Mouse (Mus musculus): ENCODE results near the gene Hdac4. TPM values are rescaled to one million over a fixed set of nuclear protein-coding genes. Genes with fewer than 3 reads are reported as not detected.

Gene Hdac4
- polyA plus RNA-seq, 1 experiment = 18.1 TPM

DNA sequence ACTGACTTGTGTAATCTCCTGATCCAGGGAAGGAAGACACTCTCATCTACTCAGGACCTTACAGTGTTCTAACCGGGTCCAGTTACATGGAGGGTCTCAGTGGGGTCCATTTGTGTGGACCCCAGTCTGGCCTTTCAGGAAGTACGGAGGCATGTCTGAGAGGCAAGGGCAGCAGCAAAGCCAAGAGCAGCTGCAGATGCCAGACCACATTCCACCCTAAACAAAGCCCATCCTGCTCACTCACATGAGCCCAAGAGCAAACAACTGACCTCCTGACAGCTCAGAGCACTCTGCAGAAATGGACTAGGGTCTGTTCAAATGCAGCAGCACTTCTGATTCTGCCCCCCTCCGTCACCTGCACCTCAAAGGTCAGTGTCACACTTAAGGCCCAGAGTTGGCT lies 18.3 kb downstream of the Hdac4 start:
- 78% methylated on average over 3 of the region's 3 CpGs for WGBS
- no peaks in the 10 kb centered on the region; the same call in 1 of the 2 replicates for H3K4me1 ChIP-seq (ENCODE audit: control insufficient read depth, insufficient read depth, low read length)
- TF ChIP-seq CTCF (IDR thresholded peaks at IDR 0.05; ENCODE audit: control insufficient read depth, insufficient read depth, low read length) = no peak
- no peak for TF ChIP-seq POLR2A (IDR thresholded peaks at IDR 0.05; ENCODE audit: borderline replicate concordance, control insufficient read depth, low read depth, low read length)
- H3K4me3 ChIP-seq (replicated peaks; ENCODE audit: control insufficient read depth, low read depth, low read length) = no peak overlapping the region
- H3K27ac ChIP-seq (ENCODE audit: control insufficient read depth, insufficient read depth, low read depth, low read length, poor library complexity) = no peak overlapping the region

DNA sequence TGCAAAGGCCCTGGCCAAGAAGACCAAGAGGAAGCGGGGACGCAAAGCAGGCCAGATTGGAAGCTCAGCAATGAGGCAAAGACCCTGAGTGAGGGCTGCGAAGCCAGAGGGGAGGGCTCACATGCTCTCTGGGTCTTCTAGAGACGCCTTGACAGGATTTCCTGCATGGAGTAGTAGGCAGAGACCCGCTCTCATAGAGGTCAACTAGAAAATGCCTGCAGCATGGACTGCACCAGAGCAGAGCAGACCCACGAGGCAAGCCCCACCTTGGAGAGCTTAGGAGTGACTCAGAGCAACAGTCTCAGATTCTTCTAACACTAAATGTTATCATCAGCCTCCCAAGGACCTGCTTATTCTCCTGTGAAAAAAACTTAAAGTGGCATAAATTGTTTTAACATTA lies 20.2 kb downstream of the Hdac4 start:
- 73% methylated on average over 6 of the region's 6 CpGs for WGBS
- Histone ChIP-seq H3K4me3 (replicated peaks; ENCODE audit: control insufficient read depth, low read depth, low read length) (no peak overlapping the region), H3K27ac (ENCODE audit: control insufficient read depth, insufficient read depth, low read depth, low read length, poor library complexity) (no peak overlapping the region), H3K4me1 (ENCODE audit: control insufficient read depth, insufficient read depth, low read length) (no peaks in the 10 kb centered on the region; the same call in 1 of the 2 replicates)
- no peak for TF ChIP-seq POLR2A (IDR thresholded peaks at IDR 0.05; ENCODE audit: borderline replicate concordance, control insufficient read depth, low read depth, low read length)
- TF ChIP-seq CTCF (IDR thresholded peaks at IDR 0.05; ENCODE audit: control insufficient read depth, insufficient read depth, low read length) = no peak

DNA sequence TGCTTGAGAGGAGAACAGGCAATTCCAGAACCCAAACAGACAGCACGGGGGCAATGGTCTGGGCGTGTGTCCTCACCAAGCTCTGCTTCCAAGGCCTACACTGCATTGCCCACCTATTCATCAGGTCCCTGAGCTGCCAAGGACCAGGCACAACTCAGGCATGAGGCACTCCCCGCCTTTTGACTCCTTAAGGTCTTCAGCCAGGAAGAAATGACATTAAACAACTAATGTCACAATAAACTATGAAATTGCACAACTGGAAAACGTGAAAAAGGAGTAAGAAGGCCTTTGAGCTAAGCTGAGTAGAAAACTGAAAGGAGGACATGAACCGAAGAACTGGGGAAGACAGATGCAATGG lies 20.6 kb downstream of the Hdac4 start:
- 56% methylated on average over 5 of the region's 5 CpGs for WGBS
- Histone ChIP-seq H3K4me1 (ENCODE audit: control insufficient read depth, insufficient read depth, low read length) (no peaks in the 10 kb centered on the region; the same call in 1 of the 2 replicates), H3K4me3 (replicated peaks; ENCODE audit: control insufficient read depth, low read depth, low read length) (no peak overlapping the region), H3K27ac (ENCODE audit: control insufficient read depth, insufficient read depth, low read depth, low read length, poor library complexity) (no peak overlapping the region)
- TF ChIP-seq CTCF (IDR thresholded peaks at IDR 0.05; ENCODE audit: control insufficient read depth, insufficient read depth, low read length) (no peak), POLR2A (IDR thresholded peaks at IDR 0.05; ENCODE audit: borderline replicate concordance, control insufficient read depth, low read depth, low read length) (no peak)

DNA sequence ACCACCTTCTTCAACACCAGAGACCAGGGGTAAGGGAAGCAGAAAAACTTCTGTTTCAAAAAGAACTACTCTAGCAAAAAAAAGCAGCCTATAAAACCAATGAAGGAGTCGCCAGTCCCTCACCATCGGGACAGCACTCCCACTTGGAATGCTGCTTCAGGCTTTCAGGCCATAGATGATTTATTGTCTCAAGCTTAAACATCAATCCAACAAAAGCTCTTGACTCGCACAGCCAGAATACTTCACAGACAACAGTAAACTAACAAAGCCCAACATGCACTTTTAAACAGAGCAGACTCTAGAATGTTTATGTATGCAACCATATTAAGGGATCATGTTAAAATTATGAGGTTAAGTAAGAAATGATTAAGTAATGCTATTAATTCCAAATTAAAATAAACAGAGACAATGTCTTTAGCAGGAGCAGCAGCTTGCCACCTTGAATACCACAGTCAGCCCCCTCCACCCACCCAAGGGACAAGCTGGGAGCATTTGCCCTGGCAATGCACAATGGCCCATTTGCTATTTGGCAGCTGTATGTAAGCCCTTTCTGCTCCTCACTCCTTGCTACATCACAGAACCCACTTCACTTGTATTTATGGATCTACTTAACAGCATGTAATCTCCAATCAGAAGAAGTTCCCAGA lies 21.1 kb downstream of the Hdac4 start:
- no peak for TF ChIP-seq CTCF (IDR thresholded peaks at IDR 0.05; ENCODE audit: control insufficient read depth, insufficient read depth, low read length)
- no peak for TF ChIP-seq POLR2A (IDR thresholded peaks at IDR 0.05; ENCODE audit: borderline replicate concordance, control insufficient read depth, low read depth, low read length)
- H3K27ac ChIP-seq (ENCODE audit: control insufficient read depth, insufficient read depth, low read depth, low read length, poor library complexity) = no peak overlapping the region
- WGBS = 84% methylated on average over 3 of the region's 3 CpGs
- no peaks in the 10 kb centered on the region; the same call in 1 of the 2 replicates for H3K4me1 ChIP-seq (ENCODE audit: control insufficient read depth, insufficient read depth, low read length)
- H3K4me3 ChIP-seq (replicated peaks; ENCODE audit: control insufficient read depth, low read depth, low read length) = no peak overlapping the region

DNA sequence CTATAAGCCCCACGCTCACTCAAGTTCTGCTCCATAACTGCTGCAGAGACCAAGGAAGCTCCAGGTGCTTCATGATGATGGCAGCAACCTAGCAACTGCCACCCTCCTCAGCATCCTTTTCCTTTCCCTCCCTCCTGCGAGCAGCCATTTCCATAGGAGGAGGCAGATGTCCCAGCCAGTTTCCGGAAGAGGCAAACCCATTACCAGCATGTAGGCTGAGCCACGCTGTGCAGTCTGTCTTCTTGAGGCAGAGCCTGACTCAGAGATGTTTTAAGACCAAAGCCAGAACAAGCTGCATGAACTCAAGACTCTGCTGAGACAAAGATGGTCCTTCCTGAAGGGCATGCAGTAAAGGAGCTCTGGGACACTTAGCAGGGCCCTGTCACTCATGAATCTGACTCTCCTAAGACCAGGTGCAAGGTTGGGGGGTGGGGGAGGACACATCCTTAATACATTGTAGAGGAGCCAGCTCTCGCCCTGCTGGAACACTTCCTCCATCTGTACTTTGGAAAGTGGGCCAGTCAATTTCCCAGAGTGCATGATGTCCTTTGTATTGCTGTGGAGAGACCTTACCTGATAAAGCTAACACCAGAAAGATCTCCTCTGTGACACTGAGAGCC lies 24.8 kb downstream of the Hdac4 start:
- no peak for TF ChIP-seq CTCF (IDR thresholded peaks at IDR 0.05; ENCODE audit: control insufficient read depth, insufficient read depth, low read length)
- no peak for TF ChIP-seq POLR2A (IDR thresholded peaks at IDR 0.05; ENCODE audit: borderline replicate concordance, control insufficient read depth, low read depth, low read length)
- Histone ChIP-seq H3K4me1 (ENCODE audit: control insufficient read depth, insufficient read depth, low read length) (no peaks in the 10 kb centered on the region), H3K4me3 (replicated peaks; ENCODE audit: control insufficient read depth, low read depth, low read length) (no peak overlapping the region), H3K27ac (ENCODE audit: control insufficient read depth, insufficient read depth, low read depth, low read length, poor library complexity) (no peak overlapping the region)
- 77% methylated on average over 5 of the region's 5 CpGs for WGBS

DNA sequence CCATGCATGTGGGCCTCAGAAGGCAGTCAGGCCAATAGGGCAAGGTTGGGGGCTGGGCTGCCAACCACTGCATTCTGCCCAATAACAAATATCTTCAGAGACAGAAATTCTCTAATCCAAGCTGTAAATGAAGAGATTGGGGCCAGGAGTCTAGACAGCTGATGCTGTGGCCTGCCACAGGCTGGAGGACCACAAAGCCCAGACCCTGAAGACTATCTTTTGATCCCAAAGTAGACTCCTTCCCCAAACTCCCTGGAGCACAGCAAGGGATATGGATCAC lies 25.8 kb downstream of the Hdac4 start:
- Histone ChIP-seq H3K4me1 (ENCODE audit: control insufficient read depth, insufficient read depth, low read length) (no peaks in the 10 kb centered on the region), H3K27ac (ENCODE audit: control insufficient read depth, insufficient read depth, low read depth, low read length, poor library complexity) (no peak overlapping the region), H3K4me3 (replicated peaks; ENCODE audit: control insufficient read depth, low read depth, low read length) (no peak overlapping the region)
- TF ChIP-seq POLR2A (IDR thresholded peaks at IDR 0.05; ENCODE audit: borderline replicate concordance, control insufficient read depth, low read depth, low read length) = no peak
- TF ChIP-seq CTCF (IDR thresholded peaks at IDR 0.05; ENCODE audit: control insufficient read depth, insufficient read depth, low read length) = no peak

DNA sequence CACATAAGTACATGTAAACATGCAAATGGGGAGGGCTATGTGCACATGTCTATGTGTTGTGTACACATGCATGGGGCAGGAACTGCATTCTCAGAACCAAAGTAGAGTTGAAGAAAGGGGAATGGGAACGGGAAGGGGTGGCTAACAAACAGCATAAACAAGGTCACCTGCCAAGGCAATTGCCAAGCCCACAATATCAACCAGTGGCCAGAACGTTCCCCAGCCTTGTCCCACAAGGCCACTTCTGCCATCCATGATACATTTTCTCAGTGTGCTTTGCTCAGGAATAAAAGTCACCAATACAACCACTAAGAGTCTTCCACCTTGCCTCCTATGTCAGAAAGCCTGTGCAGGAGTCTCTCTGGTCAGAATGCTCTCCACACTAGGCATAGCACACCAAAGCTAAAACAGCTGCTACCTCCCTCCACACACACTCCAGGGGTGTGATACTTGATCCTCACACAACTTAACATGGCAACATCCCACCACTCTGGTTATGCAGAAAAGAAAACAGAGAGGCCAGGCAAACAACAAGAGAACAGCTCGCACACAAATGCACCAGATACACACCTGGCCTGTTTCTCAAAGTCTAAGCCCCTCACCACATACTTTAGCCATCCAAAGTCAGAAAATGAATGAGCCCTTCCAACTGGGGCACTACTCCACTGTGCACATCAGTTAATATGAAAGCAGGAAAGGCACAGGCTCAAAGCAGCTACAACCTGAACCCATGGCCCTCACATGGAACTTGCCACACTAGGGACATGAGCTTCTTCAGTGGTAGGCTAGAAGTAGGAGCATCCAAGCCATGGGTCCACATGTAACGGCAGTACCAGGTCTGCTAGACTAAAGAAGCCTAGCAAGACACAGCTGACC lies 26.4 kb downstream of the Hdac4 start:
- 82% methylated on average over 4 of the region's 4 CpGs for WGBS
- Histone ChIP-seq H3K4me3 (replicated peaks; ENCODE audit: control insufficient read depth, low read depth, low read length) (no peak overlapping the region), H3K27ac (ENCODE audit: control insufficient read depth, insufficient read depth, low read depth, low read length, poor library complexity) (no peak overlapping the region), H3K4me1 (ENCODE audit: control insufficient read depth, insufficient read depth, low read length) (no peaks in the 10 kb centered on the region)
- TF ChIP-seq CTCF (IDR thresholded peaks at IDR 0.05; ENCODE audit: control insufficient read depth, insufficient read depth, low read length) = no peak
- no peak for TF ChIP-seq POLR2A (IDR thresholded peaks at IDR 0.05; ENCODE audit: borderline replicate concordance, control insufficient read depth, low read depth, low read length)

DNA sequence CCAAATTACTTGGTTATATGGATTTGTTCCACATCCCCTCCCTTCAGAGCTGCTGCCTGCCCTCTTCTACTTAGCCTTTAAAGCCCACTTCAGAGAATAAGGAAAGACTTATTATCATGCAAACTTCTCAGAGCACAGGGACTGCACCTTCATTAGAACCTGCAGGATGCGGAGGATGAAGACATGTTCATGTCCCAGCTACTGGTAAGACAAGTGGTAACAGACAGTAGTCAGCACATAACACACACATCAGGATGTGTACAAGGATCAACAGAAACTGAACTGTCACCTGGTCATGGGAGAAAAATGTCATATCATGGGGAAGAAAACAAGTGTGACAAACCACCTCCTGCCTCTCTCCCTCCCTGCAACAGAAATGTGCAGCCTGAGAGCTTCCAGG lies 31.6 kb downstream of the Hdac4 start:
- Histone ChIP-seq H3K27ac (ENCODE audit: control insufficient read depth, insufficient read depth, low read depth, low read length, poor library complexity) (no peak overlapping the region), H3K4me3 (replicated peaks; ENCODE audit: control insufficient read depth, low read depth, low read length) (no peak overlapping the region), H3K4me1 (ENCODE audit: control insufficient read depth, insufficient read depth, low read length) (peaks cover under 1% of the 10 kb centered on the region; the same call in 1 of the 2 replicates)
- 93% methylated on average over 1 of the region's 1 CpGs for WGBS
- no peak for TF ChIP-seq POLR2A (IDR thresholded peaks at IDR 0.05; ENCODE audit: borderline replicate concordance, control insufficient read depth, low read depth, low read length)
- no peak for TF ChIP-seq CTCF (IDR thresholded peaks at IDR 0.05; ENCODE audit: control insufficient read depth, insufficient read depth, low read length)

All from bone marrow, adult 2 months (tissue).